In genomic region chr13:31627864-31628690, GRCm38 (mm10) we compare ENCODE assay signal across 11 mouse cellular contexts. TPM values are rescaled to one million over a fixed set of nuclear protein-coding genes. Genes with fewer than 3 reads are reported as not detected.
DNase-seq lines count a peak whose midpoint lies in the region; ATAC-seq lines count a peak whose summit lies in the region.
"Had no signal": no experiment of that assay in that cellular context is flagged by ENCODE, and none has a peak within 500 bp of the region (broad histone marks: within the 10 kb centered on the region; RNA-seq: fewer than 3 reads in every experiment).

No protein-coding gene starts in this region.

- no peaks in the 10 kb centered on the region for H3K36me3 ChIP-seq in hindbrain, embryonic 13.5 days
- no peaks in the 10 kb centered on the region for H3K36me3 ChIP-seq in midbrain, embryonic 15.5 days (replicated peaks)
- no peaks in the 10 kb centered on the region for H3K36me3 ChIP-seq in kidney, embryonic 15.5 days

- H3K9ac ChIP-seq in hindbrain, embryonic 13.5 days = no peak overlapping the region; the same call in 1 of the 2 replicates
- H3K9ac ChIP-seq in midbrain, embryonic 15.5 days = no peak overlapping the region
- H3K9ac ChIP-seq in kidney, embryonic 15.5 days = no peak overlapping the region

- no peak overlapping the region for H3K4me2 ChIP-seq in hindbrain, embryonic 13.5 days
- H3K4me2 ChIP-seq in midbrain, embryonic 15.5 days = no peak overlapping the region
- no peak overlapping the region for H3K4me2 ChIP-seq in kidney, embryonic 15.5 days

- 6% methylated on average over 8 of the region's 8 CpGs for WGBS in hindbrain, embryonic 13.5 days
- WGBS in midbrain, embryonic 15.5 days = 4% methylated on average over 8 of the region's 8 CpGs
- WGBS in kidney, embryonic 15.5 days = 16% methylated on average over 8 of the region's 8 CpGs

- H3K4me3 ChIP-seq in hindbrain, embryonic 13.5 days = peak overlapping the region; percentile 44
- peak overlapping the region; percentile 39; the same call in 1 of the 2 replicates for H3K4me3 ChIP-seq in midbrain, embryonic 15.5 days
- no peak overlapping the region for H3K4me3 ChIP-seq in kidney, embryonic 15.5 days (replicated peaks)

- DNase-seq in ES-CJ7 (ENCODE audit: low read depth, low spot score) = peak; percentile 9
- peak; percentile 51 for DNase-seq in embryo, embryonic 10 days (ENCODE audit: low spot score)
- DNase-seq in layer of hippocampus, postnatal 14 days (ENCODE audit: low spot score in 2 of 2) = no peak
- no peak for DNase-seq in frontal cortex, postnatal 14 days (ENCODE audit: low spot score in 2 of 2)
- DNase-seq: cerebellum, adult 11 months; spleen, adult 18-20 months had no signal

- peaks cover 100% of the 10 kb centered on the region for H3K27me3 ChIP-seq in hindbrain, embryonic 13.5 days
- H3K27me3 ChIP-seq in midbrain, embryonic 15.5 days (replicated peaks) = peaks cover 93% of the 10 kb centered on the region
- peaks cover 99% of the 10 kb centered on the region for H3K27me3 ChIP-seq in kidney, embryonic 15.5 days

- ATAC-seq in hindbrain, embryonic 13.5 days (ENCODE audit: low FRiP score) = no peak
- ATAC-seq in midbrain, embryonic 15.5 days (replicated peaks) = no peak
- no peak for ATAC-seq in kidney, embryonic 15.5 days (replicated peaks; ENCODE audit: low FRiP score)

- peaks cover 34% of the 10 kb centered on the region for H3K4me1 ChIP-seq in hindbrain, embryonic 13.5 days (replicated peaks)
- H3K4me1 ChIP-seq in midbrain, embryonic 15.5 days = peaks cover 34% of the 10 kb centered on the region
- H3K4me1 ChIP-seq in kidney, embryonic 15.5 days = peaks cover 41% of the 10 kb centered on the region

- no peaks in the 10 kb centered on the region for H3K9me3 ChIP-seq in hindbrain, embryonic 13.5 days
- H3K9me3 ChIP-seq in midbrain, embryonic 15.5 days = no peaks in the 10 kb centered on the region
- no peaks in the 10 kb centered on the region for H3K9me3 ChIP-seq in kidney, embryonic 15.5 days (replicated peaks)

- H3K27ac ChIP-seq in hindbrain, embryonic 13.5 days = no peak overlapping the region
- no peak overlapping the region for H3K27ac ChIP-seq in midbrain, embryonic 15.5 days
- no peak overlapping the region for H3K27ac ChIP-seq in kidney, embryonic 15.5 days
- H3K27ac ChIP-seq: kidney, postnatal 0 days; macrophage had no signal

RNA-seq across cellular contexts. Expression of gene Foxf2, which starts 2.5 kb away (rescaled TPM):
- polyA plus RNA-seq in hindbrain, embryonic 13.5 days (2015; fragmentation: Nextera tagmentation; extraction: Ambion mirVana) = 4.7 and 5.5 TPM in 2 replicates
- polyA plus RNA-seq in midbrain, embryonic 15.5 days (2015; fragmentation: Nextera tagmentation; extraction: Ambion mirVana) = 5.3 and 6.5 TPM in 2 replicates
- polyA plus RNA-seq in kidney, embryonic 15.5 days (2015; fragmentation: Nextera tagmentation; extraction: Ambion mirVana) = 0.24 and 0.27 TPM in 2 replicates
- 1 to 10 TPM; 7.0 to 7.5 TPM for total RNA-seq in layer of hippocampus, postnatal 14 days (2021)
- polyA plus RNA-seq: kidney, postnatal 0 days; macrophage had no signal

Comparison
In these comparisons a context has a peak if more than half of its experiments do, and no peak if none do; other contexts are left out.
1. DNase-seq: peak in ES-CJ7 (single experiment) and embryo, embryonic 10 days (single experiment); none in layer of hippocampus, postnatal 14 days (0 of 2) and frontal cortex, postnatal 14 days (0 of 2).